Mouse (Mus musculus): ENCODE measurements around the gene 1700037H04Rik. TPM values are rescaled to one million over a fixed set of nuclear protein-coding genes. Genes with fewer than 3 reads are reported as not detected.
A peak's percentile ranks its signal among the peaks of the same experiment; 100 is the strongest.

The 1700037H04Rik gene
- polyA plus RNA-seq, 1 experiment from 2014 or later, result 130 TPM

DNA sequence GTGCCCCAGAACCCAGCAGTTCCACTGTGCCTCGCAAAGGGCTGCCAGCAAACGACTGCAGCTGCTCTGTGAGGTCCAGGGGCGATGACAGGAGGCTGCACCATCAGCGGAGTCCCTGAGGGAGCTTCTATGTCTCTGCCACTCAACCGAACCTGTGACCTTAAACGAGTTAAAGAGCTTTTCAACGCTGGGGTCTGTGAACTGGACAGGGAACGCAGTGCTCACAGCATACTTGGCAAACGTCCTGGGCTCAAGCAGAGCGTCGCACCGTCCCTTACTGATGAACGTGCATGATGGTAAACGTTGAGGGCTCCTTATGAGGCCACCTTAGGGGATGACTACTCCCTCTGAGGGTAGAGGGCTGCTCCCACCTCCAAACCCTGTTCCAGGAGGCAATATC is 26.5 kb upstream of the 1700037H04Rik start:
- H3K4me3 ChIP-seq (ENCODE audit: low read depth, low read length), result peak overlapping the region; percentile 76
- peak; percentile 57 for ATAC-seq (replicated peaks; ENCODE audit: low FRiP score)
- peak overlapping the region; percentile 82 for H3K4me2 ChIP-seq
- peaks cover 41% of the 10 kb centered on the region for H3K4me1 ChIP-seq (replicated peaks; ENCODE audit: control insufficient read depth, insufficient read depth, low read length)
- no peaks in the 10 kb centered on the region for H3K9me3 ChIP-seq (ENCODE audit: control insufficient read depth, low read length)
- peaks cover 4% of the 10 kb centered on the region for H3K36me3 ChIP-seq (ENCODE audit: control insufficient read depth, insufficient read depth, low read length)
- H3K9ac ChIP-seq (ENCODE audit: low read depth, low read length), result peak overlapping the region; percentile 63
- H3K27me3 ChIP-seq (replicated peaks; ENCODE audit: control insufficient read depth, insufficient read depth, low read length), result no peaks in the 10 kb centered on the region; the same call in 1 of the 2 replicates
- 0 out of 2 replicates have a peak overlapping the region, but pooled peaks have one; percentile 13 for H3K27ac ChIP-seq (ENCODE audit: low read depth, low read length)
- WGBS, result 2% methylated on average over 14 of the region's 14 CpGs
- DNase-seq (ENCODE audit: low spot score), result no peak

DNA sequence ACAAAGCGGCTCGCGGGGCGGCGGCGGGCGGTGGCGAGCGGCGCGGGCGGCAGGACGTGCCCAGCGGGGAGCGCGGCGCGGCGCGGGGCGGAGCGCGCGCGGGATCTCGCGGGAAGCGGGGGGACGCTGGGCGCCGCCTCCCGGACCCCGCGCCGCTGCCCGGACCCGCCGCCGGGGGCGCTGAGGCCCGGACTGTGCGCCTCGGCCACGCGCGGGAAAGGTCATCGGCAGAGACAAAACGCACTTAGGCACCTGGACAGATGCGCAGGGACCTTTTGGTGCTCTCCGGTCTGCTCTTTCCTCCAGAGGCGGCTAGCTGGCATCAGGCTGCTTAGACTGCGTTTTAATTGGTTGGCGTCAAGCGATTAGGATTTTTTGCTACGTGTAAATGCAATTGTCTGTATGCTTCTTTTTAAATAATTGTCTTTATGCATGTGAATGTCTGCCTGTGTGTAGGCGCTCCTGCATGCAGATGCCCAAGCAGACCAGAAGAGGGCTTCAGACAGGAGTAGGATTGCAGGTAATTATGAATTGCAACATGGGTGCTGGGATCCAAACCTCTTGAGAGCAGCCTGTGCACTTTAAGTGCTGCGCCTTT is 20.2 kb upstream of the 1700037H04Rik start, which contains the start of gene Cenpb:
Cenpb (minus strand) TSS at position 78 of the 598 bp plus-strand sequence.
- Histone ChIP-seq H3K27ac (ENCODE audit: low read depth, low read length) (peak within 1 kb of the TSS; percentile 84), H3K27me3 (replicated peaks; ENCODE audit: control insufficient read depth, insufficient read depth, low read length) (no peaks in the 10 kb centered on the region), H3K4me1 (replicated peaks; ENCODE audit: control insufficient read depth, insufficient read depth, low read length) (peaks cover 24% of the 10 kb centered on the region), H3K4me2 (peak within 1 kb of the TSS; percentile 94), H3K4me3 (ENCODE audit: low read depth, low read length) (peak within 1 kb of the TSS; percentile 86), H3K36me3 (ENCODE audit: control insufficient read depth, insufficient read depth, low read length) (peaks cover 5% of the 10 kb centered on the region; the same call in 1 of the 2 replicates), H3K9me3 (ENCODE audit: control insufficient read depth, low read length) (no peaks in the 10 kb centered on the region), H3K9ac (ENCODE audit: low read depth, low read length) (peak within 1 kb of the TSS; percentile 92)
- 3% methylated on average over 57 of the region's 57 CpGs for WGBS
- ATAC-seq (replicated peaks; ENCODE audit: low FRiP score) (peak; percentile 81), DNase-seq (ENCODE audit: low spot score) (peak; percentile 76)

DNA sequence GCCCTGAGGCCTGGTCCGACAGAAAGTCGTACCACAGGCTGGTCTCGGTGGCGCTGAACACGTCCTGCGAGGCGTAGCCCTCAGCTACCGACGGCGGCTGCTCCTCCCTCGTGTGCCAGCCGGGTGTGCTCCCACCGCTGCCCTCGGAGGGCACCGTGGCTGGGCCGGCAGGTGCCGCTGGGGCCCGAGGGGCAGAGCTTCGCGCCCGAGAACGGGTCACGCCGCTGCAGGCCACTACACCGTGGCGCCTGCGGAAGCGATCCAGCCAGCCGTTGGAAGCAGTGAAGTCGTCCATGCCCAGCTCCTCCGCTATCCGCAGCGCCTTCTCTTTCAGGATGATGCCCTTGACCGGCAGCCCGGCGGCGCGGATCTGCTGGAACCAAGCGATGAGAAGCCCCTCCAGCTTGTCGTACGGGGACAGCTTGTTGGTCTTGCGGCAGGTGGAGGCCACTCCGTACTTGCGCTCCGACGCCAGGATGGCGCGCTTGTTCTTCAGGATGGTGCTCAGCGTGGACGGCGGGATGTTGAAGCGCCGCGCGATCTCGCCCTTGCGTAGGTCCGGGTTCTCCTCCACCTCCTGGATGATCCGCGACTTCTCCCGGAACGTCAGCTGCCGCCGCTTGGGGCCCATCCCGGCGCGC is 19.5 kb upstream of the 1700037H04Rik start:
- Histone ChIP-seq H3K27me3 (replicated peaks; ENCODE audit: control insufficient read depth, insufficient read depth, low read length) (no peaks in the 10 kb centered on the region), H3K27ac (ENCODE audit: low read depth, low read length) (peak overlapping the region; percentile 84), H3K9ac (ENCODE audit: low read depth, low read length) (peak overlapping the region; percentile 92), H3K36me3 (ENCODE audit: control insufficient read depth, insufficient read depth, low read length) (peaks cover 5% of the 10 kb centered on the region; the same call in 1 of the 2 replicates), H3K4me2 (peak overlapping the region; percentile 94), H3K9me3 (ENCODE audit: control insufficient read depth, low read length) (no peaks in the 10 kb centered on the region), H3K4me1 (replicated peaks; ENCODE audit: control insufficient read depth, insufficient read depth, low read length) (peaks cover 24% of the 10 kb centered on the region), H3K4me3 (ENCODE audit: low read depth, low read length) (peak overlapping the region; percentile 86)
- WGBS, result 1% methylated on average over 67 of the region's 67 CpGs
- peak; percentile 69 for DNase-seq (ENCODE audit: low spot score)
- peak; percentile 60 for ATAC-seq (replicated peaks; ENCODE audit: low FRiP score)

DNA sequence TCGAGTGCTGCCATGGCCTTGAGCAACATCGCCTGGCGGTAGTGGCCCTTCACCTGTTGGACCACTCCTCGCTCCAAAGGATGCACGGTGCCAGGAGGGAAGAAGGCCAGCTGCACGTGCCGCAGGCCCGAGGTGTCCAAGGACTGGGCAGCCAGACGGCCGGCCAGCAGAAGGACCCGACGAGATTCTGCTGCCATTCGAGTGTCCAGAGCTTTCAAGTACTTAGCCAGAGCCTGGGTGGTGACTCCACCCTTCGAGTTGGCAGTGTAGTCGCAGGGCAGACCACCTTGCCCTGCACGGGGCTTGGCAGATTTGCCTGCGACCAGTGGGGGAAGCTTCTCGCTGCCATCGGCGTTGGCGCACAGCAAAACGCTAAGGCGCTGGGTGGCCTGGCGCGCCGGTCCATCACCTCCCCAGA is 19.0 kb upstream of the 1700037H04Rik start:
- 49% methylated on average over 26 of the region's 26 CpGs for WGBS
- Histone ChIP-seq H3K4me2 (peak overlapping the region; percentile 94), H3K27ac (ENCODE audit: low read depth, low read length) (peak overlapping the region; percentile 84), H3K4me1 (replicated peaks; ENCODE audit: control insufficient read depth, insufficient read depth, low read length) (peaks cover 24% of the 10 kb centered on the region), H3K9me3 (ENCODE audit: control insufficient read depth, low read length) (no peaks in the 10 kb centered on the region), H3K9ac (ENCODE audit: low read depth, low read length) (peak overlapping the region; percentile 92), H3K36me3 (ENCODE audit: control insufficient read depth, insufficient read depth, low read length) (peaks cover 5% of the 10 kb centered on the region; the same call in 1 of the 2 replicates), H3K4me3 (ENCODE audit: low read depth, low read length) (peak overlapping the region; percentile 86), H3K27me3 (replicated peaks; ENCODE audit: control insufficient read depth, insufficient read depth, low read length) (peaks cover 5% of the 10 kb centered on the region)
- DNase-seq (ENCODE audit: low spot score), result no peak
- ATAC-seq (replicated peaks; ENCODE audit: low FRiP score), result no peak

DNA sequence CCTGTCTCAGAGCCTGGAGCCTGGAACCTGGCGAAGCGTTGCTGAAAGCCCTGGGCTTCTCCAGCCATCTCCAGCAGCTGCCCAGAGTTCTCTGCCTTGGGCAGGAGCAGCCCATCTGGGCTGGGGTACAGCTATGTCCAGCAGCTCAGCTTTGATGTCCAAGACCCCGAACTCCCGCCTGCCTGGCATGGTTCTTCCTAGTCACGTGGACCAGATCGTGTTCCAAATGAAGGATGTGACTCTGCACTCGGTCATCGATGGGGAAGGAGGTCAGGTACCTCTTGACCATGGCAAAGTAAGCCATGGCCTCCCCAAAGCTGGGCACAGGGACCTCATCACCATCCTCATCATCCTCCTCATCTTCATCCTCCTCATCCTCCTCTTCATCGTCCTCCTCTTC is 18.1 kb upstream of the 1700037H04Rik start:
- H3K4me1 ChIP-seq (replicated peaks; ENCODE audit: control insufficient read depth, insufficient read depth, low read length), result peaks cover 24% of the 10 kb centered on the region
- WGBS, result 84% methylated on average over 9 of the region's 9 CpGs
- 0 out of 2 replicates have a peak overlapping the region, but pooled peaks have one; percentile 9 for H3K4me3 ChIP-seq (ENCODE audit: low read depth, low read length)
- H3K36me3 ChIP-seq (ENCODE audit: control insufficient read depth, insufficient read depth, low read length), result peaks cover 5% of the 10 kb centered on the region; the same call in 1 of the 2 replicates
- ATAC-seq (replicated peaks; ENCODE audit: low FRiP score) (no peak), DNase-seq (ENCODE audit: low spot score) (no peak)
- H3K27me3 ChIP-seq (replicated peaks; ENCODE audit: control insufficient read depth, insufficient read depth, low read length), result peaks cover 14% of the 10 kb centered on the region
- no peak overlapping the region for H3K9ac ChIP-seq (ENCODE audit: low read depth, low read length)
- H3K27ac ChIP-seq (ENCODE audit: low read depth, low read length), result no peak overlapping the region
- no peaks in the 10 kb centered on the region for H3K9me3 ChIP-seq (ENCODE audit: control insufficient read depth, low read length)
- H3K4me2 ChIP-seq, result peak overlapping the region; percentile 94

DNA sequence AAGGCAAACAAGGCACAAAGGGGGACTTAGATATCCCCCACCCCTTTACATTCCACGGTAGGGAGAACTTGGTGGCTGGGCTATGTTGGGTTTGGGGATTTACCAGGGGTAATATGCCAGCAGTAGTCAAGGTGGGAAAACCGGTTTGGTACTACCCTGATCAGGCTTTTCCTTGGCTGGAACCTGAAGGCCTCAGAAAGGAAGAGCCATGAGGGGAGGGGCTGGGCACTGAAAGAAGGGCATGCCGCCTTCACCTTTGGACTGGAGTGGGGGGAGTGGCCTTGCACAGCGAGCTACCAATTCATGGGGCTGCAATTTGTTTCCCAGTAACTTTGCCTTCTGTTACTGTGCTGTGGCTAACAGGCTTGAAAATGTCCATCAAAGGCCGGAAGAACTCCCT is 16.6 kb upstream of the 1700037H04Rik start:
- peaks cover 34% of the 10 kb centered on the region for H3K4me1 ChIP-seq (replicated peaks; ENCODE audit: control insufficient read depth, insufficient read depth, low read length)
- H3K9ac ChIP-seq (ENCODE audit: low read depth, low read length), result no peak overlapping the region
- ATAC-seq (replicated peaks; ENCODE audit: low FRiP score) (no peak), DNase-seq (ENCODE audit: low spot score) (no peak)
- 60% methylated on average over 5 of the region's 5 CpGs for WGBS
- peak overlapping the region; percentile 94; the same call in 1 of the 2 replicates for H3K4me2 ChIP-seq
- peak overlapping the region; percentile 15; the same call in 1 of the 2 replicates for H3K27ac ChIP-seq (ENCODE audit: low read depth, low read length)
- no peak overlapping the region for H3K4me3 ChIP-seq (ENCODE audit: low read depth, low read length)
- H3K27me3 ChIP-seq (replicated peaks; ENCODE audit: control insufficient read depth, insufficient read depth, low read length), result peaks cover 29% of the 10 kb centered on the region
- peaks cover 5% of the 10 kb centered on the region; the same call in 1 of the 2 replicates for H3K36me3 ChIP-seq (ENCODE audit: control insufficient read depth, insufficient read depth, low read length)
- no peaks in the 10 kb centered on the region for H3K9me3 ChIP-seq (ENCODE audit: control insufficient read depth, low read length)

DNA sequence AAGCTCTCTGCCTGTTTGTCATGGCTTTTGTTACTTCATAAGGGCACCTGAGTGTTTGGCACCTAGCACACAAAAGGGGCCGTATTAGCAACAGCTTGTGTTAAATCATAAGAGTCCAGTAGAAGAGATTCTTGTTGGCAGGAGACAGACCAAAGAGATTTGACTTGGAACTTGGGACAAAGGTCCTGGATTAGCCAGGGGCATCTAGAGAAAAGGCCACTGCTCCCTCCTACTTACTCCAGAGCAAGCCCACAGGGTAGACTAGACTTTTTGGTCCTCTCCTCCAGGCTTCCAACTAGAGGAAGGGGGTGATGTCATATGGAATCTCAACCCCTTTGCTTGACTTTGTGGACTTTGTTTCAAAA is 16.0 kb upstream of the 1700037H04Rik start:
- Histone ChIP-seq H3K36me3 (ENCODE audit: control insufficient read depth, insufficient read depth, low read length) (peaks cover 5% of the 10 kb centered on the region; the same call in 1 of the 2 replicates), H3K4me1 (replicated peaks; ENCODE audit: control insufficient read depth, insufficient read depth, low read length) (peaks cover 37% of the 10 kb centered on the region), H3K9ac (ENCODE audit: low read depth, low read length) (no peak overlapping the region), H3K27ac (ENCODE audit: low read depth, low read length) (no peak overlapping the region), H3K27me3 (replicated peaks; ENCODE audit: control insufficient read depth, insufficient read depth, low read length) (peaks cover 34% of the 10 kb centered on the region), H3K4me2 (no peak overlapping the region), H3K4me3 (ENCODE audit: low read depth, low read length) (no peak overlapping the region), H3K9me3 (ENCODE audit: control insufficient read depth, low read length) (no peaks in the 10 kb centered on the region)
- WGBS, result 81% methylated on average over 1 of the region's 1 CpGs
- ATAC-seq (replicated peaks; ENCODE audit: low FRiP score), result no peak
- no peak for DNase-seq (ENCODE audit: low spot score)

DNA sequence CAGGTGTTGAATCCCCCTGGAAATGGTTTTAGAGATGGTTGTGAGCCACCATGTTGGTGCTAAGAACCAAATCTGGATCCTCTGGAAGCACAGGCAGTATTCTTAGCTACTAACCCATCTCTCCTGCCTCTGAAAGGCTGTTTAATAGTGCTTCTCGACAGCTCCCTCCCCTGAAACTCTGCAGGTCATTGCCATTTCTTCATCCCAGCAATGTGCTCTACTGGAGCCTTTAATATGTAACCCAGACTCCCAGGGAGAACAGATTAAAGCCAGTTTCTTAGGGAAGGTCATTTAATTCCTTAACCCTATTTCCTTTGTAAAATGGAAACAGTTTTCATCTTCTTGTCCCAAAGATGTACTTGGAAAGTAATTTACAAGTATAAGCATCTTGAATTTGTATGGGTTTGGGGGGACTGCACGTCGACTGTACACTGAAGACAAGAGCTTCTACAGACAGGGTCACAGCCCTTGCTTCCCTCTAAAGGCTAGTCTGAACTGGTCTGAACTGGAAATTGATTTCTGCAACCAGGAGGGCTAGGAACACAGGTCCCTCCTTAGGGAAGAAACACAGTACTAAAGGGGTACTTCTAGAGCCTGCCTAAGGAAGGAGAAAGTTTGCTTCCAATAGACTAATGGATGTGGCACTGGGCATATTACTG is 15.5 kb upstream of the 1700037H04Rik start:
- Histone ChIP-seq H3K4me1 (replicated peaks; ENCODE audit: control insufficient read depth, insufficient read depth, low read length) (peaks cover 37% of the 10 kb centered on the region), H3K27ac (ENCODE audit: low read depth, low read length) (no peak overlapping the region), H3K36me3 (ENCODE audit: control insufficient read depth, insufficient read depth, low read length) (peaks cover 5% of the 10 kb centered on the region; the same call in 1 of the 2 replicates), H3K9ac (ENCODE audit: low read depth, low read length) (no peak overlapping the region), H3K9me3 (ENCODE audit: control insufficient read depth, low read length) (no peaks in the 10 kb centered on the region), H3K4me2 (no peak overlapping the region), H3K27me3 (replicated peaks; ENCODE audit: control insufficient read depth, insufficient read depth, low read length) (peaks cover 39% of the 10 kb centered on the region), H3K4me3 (ENCODE audit: low read depth, low read length) (no peak overlapping the region)
- WGBS, result 69% methylated on average over 3 of the region's 3 CpGs
- ATAC-seq (replicated peaks; ENCODE audit: low FRiP score) (no peak), DNase-seq (ENCODE audit: low spot score) (no peak)
